Mouse (Mus musculus): ENCODE measurements around the gene Vpreb1.
A peak's percentile ranks its signal among the peaks of the same experiment; 100 is the strongest.

The Vpreb1 gene

GRCm38 (mm10) chr16:16855541-16855940 is 15.1 kb downstream of the Vpreb1 start:
- DNase-seq (ENCODE audit: low read depth), result no peak

GRCm38 (mm10) chr16:16854836-16855235 is 15.8 kb downstream of the Vpreb1 start:
- DNase-seq (ENCODE audit: low read depth), result peak; percentile 82

GRCm38 (mm10) chr16:16852411-16852810 is 18.2 kb downstream of the Vpreb1 start:
- DNase-seq (ENCODE audit: low read depth), result no peak

- DNase-seq (ENCODE audit: low read depth), result no peak
Measured at GRCm38 (mm10) chr16:16849196-16849595, 21.4 kb downstream of the Vpreb1 start.

- DNase-seq (ENCODE audit: low read depth), result peak; percentile 18
Measured at GRCm38 (mm10) chr16:16829671-16830070, 41.0 kb downstream of the Vpreb1 start.

- peak; percentile 95 for DNase-seq (ENCODE audit: low read depth)
Measured at GRCm38 (mm10) chr16:16828757-16829615, 41.7 kb downstream of the Vpreb1 start, which contains the start of gene Spag6l. Spag6l (minus strand) TSS chr16:16829456.

- no peak for DNase-seq (ENCODE audit: low read depth)
Measured at GRCm38 (mm10) chr16:16826223-16826622, 44.4 kb downstream of the Vpreb1 start.

GRCm38 (mm10) chr16:16825476-16825875 is 45.2 kb downstream of the Vpreb1 start:
- DNase-seq (ENCODE audit: low read depth), result no peak

Measured in induced T-regulatory cell, adult 2 months (primary cell).